Mouse (Mus musculus): ENCODE data around the gene Zfp949. TPM values are rescaled to one million over a fixed set of nuclear protein-coding genes. Genes with fewer than 3 reads are reported as not detected.
A peak's percentile ranks its signal among the peaks of the same experiment; 100 is the strongest.
"Not testable (repeated sequence)": the region's sequence is repeated elsewhere in the genome, so short reads cannot be mapped to it uniquely, and the experiment has no call there.

Zfp949 gene
- polyA plus RNA-seq, 1 experiment: 13.9 TPM

- TF ChIP-seq POLR2A (IDR thresholded peaks at IDR 0.05; ENCODE audit: borderline replicate concordance, extremely low read depth, insufficient read depth, insufficient read length, poor library complexity, severe bottlenecking): no peak
- TF ChIP-seq CTCF (IDR thresholded peaks at IDR 0.05; ENCODE audit: borderline replicate concordance, extremely low read depth, insufficient read depth, insufficient read length): peak; percentile 26; the same call in 1 of the 2 replicates
- DNase-seq (ENCODE audit: low read depth): peak; percentile 72
These were observed 5.0 kb upstream of the Zfp949 start for GRCm38 (mm10) chr9:88542816-88543215.

DNA sequence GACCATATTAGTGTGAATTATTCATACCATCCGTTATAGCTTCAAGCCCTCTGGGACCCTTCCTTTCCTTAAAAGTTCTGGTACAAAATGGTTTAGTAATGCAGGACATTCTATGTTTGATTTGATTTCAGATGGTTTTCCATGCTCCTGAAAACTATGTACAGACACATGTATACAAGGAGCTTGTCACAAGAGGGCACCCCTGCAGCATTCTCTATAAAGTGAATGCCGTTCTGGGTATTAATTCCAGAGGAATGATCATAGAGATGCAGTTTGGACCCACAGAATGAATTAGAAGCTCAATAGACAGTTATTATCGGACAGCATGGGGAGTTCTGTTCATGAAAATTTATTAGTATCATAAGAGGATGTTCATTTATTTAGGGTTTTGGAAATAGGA, 2.3 kb upstream of the Zfp949 start:
- peak; percentile 77 for DNase-seq (ENCODE audit: low read depth)

DNA sequence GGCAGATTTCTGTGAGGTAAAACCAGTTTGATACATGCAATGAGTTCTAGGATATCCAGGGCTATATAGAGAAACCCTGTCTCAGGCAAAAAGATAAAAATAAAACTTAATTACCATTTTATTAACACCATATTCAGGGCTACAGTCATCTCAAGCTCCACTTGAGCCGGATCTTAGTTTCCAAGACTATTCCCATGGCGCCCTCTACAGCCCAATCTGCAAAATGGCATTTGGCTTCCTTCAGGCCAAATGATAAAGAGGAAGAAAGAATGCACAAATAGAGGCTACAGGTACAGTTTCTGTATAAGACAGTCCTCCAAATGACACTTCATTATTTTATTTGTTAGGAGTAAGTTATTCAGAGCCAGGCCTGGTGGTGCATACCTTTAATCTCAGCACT, 1.7 kb upstream of the Zfp949 start:
- peak; percentile 68; the same call in 1 of the 2 replicates for TF ChIP-seq CTCF (IDR thresholded peaks at IDR 0.05; ENCODE audit: borderline replicate concordance, extremely low read depth, insufficient read depth, insufficient read length)
- no peak for TF ChIP-seq POLR2A (IDR thresholded peaks at IDR 0.05; ENCODE audit: borderline replicate concordance, extremely low read depth, insufficient read depth, insufficient read length, poor library complexity, severe bottlenecking)
- peak; percentile 84 for DNase-seq (ENCODE audit: low read depth)

More for the DNA sequence above, 2.3 kb upstream of the Zfp949 start:
- peak; percentile 23; the same call in 1 of the 2 replicates for TF ChIP-seq CTCF (IDR thresholded peaks at IDR 0.05; ENCODE audit: borderline replicate concordance, extremely low read depth, insufficient read depth, insufficient read length)
- TF ChIP-seq POLR2A (IDR thresholded peaks at IDR 0.05; ENCODE audit: borderline replicate concordance, extremely low read depth, insufficient read depth, insufficient read length, poor library complexity, severe bottlenecking): no peak

DNA sequence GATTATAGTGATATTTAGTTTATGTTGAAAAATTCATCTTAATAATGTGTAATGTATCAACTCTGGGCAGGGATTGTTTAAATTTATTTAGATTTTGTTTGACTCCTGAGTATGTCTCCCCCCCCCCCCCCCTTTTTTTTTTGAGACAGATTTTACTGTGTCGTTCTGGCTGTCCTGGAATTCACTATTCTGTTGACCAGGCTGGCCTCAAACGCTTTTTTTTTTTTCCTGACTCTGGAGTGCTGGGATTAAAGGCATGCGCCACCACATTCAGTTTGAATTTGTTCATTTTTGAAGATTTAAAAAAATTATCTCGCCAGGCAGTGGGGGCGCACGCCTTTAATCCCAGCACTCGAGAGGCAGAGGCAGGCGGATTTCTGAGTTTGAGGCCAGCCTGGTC, 1.2 kb upstream of the Zfp949 start:
- TF ChIP-seq CTCF (IDR thresholded peaks at IDR 0.05; ENCODE audit: borderline replicate concordance, extremely low read depth, insufficient read depth, insufficient read length) (no peak), POLR2A (IDR thresholded peaks at IDR 0.05; ENCODE audit: borderline replicate concordance, extremely low read depth, insufficient read depth, insufficient read length, poor library complexity, severe bottlenecking) (no peak)
- DNase-seq (ENCODE audit: low read depth): no peak

DNA sequence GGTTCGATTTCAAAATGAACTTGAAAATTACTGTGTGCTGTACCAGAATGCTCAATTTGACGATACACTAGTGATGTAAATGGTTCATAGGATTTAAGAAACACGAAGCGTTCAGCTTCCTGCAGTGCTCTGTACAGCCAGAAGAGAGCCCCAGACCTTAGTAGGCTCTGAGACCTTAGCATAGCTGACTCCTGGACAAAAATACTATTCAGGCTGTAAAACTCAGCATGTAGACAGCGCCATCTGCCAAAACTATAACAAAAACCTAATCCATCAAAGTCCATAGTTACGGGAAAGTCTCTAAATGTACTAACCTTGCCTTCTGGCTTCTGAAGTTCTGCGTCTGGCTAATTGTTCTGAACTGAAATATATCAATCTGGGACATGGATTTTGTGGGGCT, 550 bp upstream of the Zfp949 start:
- DNase-seq (ENCODE audit: low read depth): peak; percentile 82
- TF ChIP-seq CTCF (IDR thresholded peaks at IDR 0.05; ENCODE audit: borderline replicate concordance, extremely low read depth, insufficient read depth, insufficient read length) (peak; percentile 51; the same call in 1 of the 2 replicates), POLR2A (IDR thresholded peaks at IDR 0.05; ENCODE audit: borderline replicate concordance, extremely low read depth, insufficient read depth, insufficient read length, poor library complexity, severe bottlenecking) (no peak)

- no peak for DNase-seq (ENCODE audit: low read depth)
- no peak for TF ChIP-seq CTCF (IDR thresholded peaks at IDR 0.05; ENCODE audit: borderline replicate concordance, extremely low read depth, insufficient read depth, insufficient read length)
- no peak for TF ChIP-seq POLR2A (IDR thresholded peaks at IDR 0.05; ENCODE audit: borderline replicate concordance, extremely low read depth, insufficient read depth, insufficient read length, poor library complexity, severe bottlenecking)
These were observed 760 bp downstream of the Zfp949 start for GRCm38 (mm10) chr9:88548614-88548945.

DNA sequence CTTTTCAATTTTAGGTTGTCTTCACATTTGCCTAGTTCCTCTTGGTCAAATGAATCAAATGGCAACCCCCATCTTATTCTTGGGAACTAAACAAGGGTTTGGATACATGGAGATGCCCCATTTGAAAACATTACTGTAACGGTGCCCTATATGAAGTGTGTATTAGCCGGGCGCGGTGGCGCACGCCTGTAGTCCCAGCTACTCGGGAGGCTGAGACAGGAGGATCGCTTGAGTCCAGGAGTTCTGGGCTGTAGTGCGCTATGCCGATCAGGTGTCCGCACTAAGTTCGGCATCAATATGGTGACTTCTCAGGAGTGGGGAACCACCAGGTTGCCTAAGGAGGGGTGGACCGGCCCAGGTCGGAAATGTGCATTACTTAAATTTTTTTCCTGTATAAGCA, 5.3 kb downstream of the Zfp949 start:
- DNase-seq (ENCODE audit: low read depth): no peak
- TF ChIP-seq CTCF (IDR thresholded peaks at IDR 0.05; ENCODE audit: borderline replicate concordance, extremely low read depth, insufficient read depth, insufficient read length): no peak
- no peak for TF ChIP-seq POLR2A (IDR thresholded peaks at IDR 0.05; ENCODE audit: borderline replicate concordance, extremely low read depth, insufficient read depth, insufficient read length, poor library complexity, severe bottlenecking)

DNA sequence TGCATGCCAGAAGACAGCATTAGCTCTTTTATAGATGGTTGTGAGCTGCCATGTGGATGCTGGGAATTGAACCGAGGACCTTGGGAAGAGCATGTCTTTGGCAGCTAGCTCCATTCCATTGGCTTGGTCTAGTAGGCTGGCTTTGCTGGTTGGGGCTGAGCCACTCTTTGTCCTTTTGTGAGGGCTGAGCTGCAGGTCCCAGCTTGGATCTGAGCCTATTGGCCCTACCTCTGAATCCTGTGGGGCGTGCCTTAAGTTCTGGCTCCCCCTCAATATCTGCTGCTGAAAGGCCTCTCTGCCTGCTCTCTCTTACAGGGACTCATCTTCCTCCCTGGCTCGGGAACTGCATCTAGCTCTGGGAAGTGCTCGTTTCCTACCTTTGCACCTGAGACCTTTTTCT, 10.3 kb downstream of the Zfp949 start:
- TF ChIP-seq POLR2A (IDR thresholded peaks at IDR 0.05; ENCODE audit: borderline replicate concordance, extremely low read depth, insufficient read depth, insufficient read length, poor library complexity, severe bottlenecking) (no peak), CTCF (IDR thresholded peaks at IDR 0.05; ENCODE audit: borderline replicate concordance, extremely low read depth, insufficient read depth, insufficient read length) (no peak)
- DNase-seq (ENCODE audit: low read depth): peak; percentile 56

GRCm38 (mm10) chr9:88561476-88561875, 13.7 kb downstream of the Zfp949 start:
- DNase-seq (ENCODE audit: low read depth): not testable (repeated sequence)

DNA sequence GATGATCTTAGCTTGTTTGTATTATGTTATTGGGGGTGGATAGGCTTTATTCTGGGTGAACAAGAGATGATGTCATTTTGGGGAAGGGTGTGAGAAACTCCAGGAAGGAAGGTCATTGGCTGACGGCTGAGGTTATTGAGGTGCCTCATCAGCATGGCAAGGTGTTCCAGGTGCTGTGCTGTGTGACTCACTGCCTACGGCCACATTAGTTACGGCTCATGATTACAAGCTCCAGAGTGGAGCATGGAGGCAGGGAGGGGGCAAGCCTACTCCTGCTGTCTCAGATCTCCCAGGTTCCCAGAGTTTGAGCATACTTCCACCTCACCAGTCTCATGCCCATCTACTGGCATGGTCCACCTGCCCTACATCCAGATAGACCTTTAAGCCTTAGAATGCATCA, 22.7 kb downstream of the Zfp949 start:
- not testable (repeated sequence) for DNase-seq (ENCODE audit: low read depth)

DNA sequence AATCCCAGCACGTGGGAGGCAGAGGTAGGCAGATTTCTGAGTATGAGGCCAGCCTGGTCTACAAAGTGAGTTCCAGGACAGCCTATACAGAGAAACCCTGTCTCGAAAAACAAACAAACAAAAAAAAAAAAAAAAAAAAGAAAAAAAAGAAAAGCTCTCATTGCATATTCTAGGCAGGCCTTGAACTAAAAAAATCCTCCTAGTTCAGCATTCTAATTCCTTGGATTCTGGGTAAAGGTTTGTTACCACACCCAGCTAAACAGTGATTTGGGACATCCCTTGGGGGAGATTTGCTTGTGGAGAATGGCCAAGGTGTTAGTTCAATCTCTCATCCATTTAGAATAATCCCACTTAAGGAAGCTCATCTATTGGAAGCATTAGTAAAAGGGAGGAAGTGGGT, 32.8 kb downstream of the Zfp949 start, which contains the start of gene Trim43a:
Trim43a (plus strand) TSS at position 301 of the 400 bp plus-strand sequence.
- DNase-seq (ENCODE audit: low read depth): not testable (repeated sequence)

GRCm38 (mm10) chr9:88593708-88594107, 45.9 kb downstream of the Zfp949 start:
- not testable (repeated sequence) for DNase-seq (ENCODE audit: low read depth)

- DNase-seq (ENCODE audit: low read depth): peak; percentile 98
These were observed 51.7 kb downstream of the Zfp949 start for GRCm38 (mm10) chr9:88599206-88600162.

Other genes starting within 250 kb of the Zfp949 start
- gene Nt5e, start 220.8 kb upstream of the Zfp949 start, polyA plus RNA-seq (2012; rRNA removed): 1.7 and 2.5 TPM in 2 replicates
- 30.4 and 30.6 TPM in 2 replicates for gene Snx14, start 109.1 kb upstream of the Zfp949 start, polyA plus RNA-seq (2012; rRNA removed)
- gene Gm20537, start 91.4 kb upstream of the Zfp949 start, polyA plus RNA-seq (2012; rRNA removed): 0.86 and 0.88 TPM in 2 replicates
- 34.3 and 75.7 TPM in 2 replicates for gene Syncrip, start 65.4 kb upstream of the Zfp949 start, polyA plus RNA-seq (2012; rRNA removed)
- 0.05 and 0.51 TPM in 2 replicates for gene Trim43a, start 32.9 kb downstream of the Zfp949 start, polyA plus RNA-seq (2012; rRNA removed)
- gene Mthfsl, start 172.3 kb downstream of the Zfp949 start, polyA plus RNA-seq (2012; rRNA removed): 25.1 and 26.0 TPM in 2 replicates
- gene Bcl2a1d, start 183.9 kb downstream of the Zfp949 start, polyA plus RNA-seq (2012; rRNA removed): 0.14 TPM in 1 of 2 replicates, not detected in the other

Data from brain, embryonic 14.5 days (tissue).